Mouse (Mus musculus): ENCODE data around the gene Strip2. TPM values are rescaled to one million over a fixed set of nuclear protein-coding genes. Genes with fewer than 3 reads are reported as not detected.

Gene Strip2
- polyA plus RNA-seq, 1 experiment from 2014 or later = 0.64 TPM

- Histone ChIP-seq H3K9me3 (ENCODE audit: control insufficient read depth, low read length) (no peaks in the 10 kb centered on the region), H3K4me3 (ENCODE audit: low read depth, low read length) (no peak overlapping the region), H3K9ac (ENCODE audit: low read length) (no peak overlapping the region), H3K4me1 (ENCODE audit: control insufficient read depth, insufficient read depth, low read length) (no peaks in the 10 kb centered on the region), H3K27me3 (ENCODE audit: control insufficient read depth, insufficient read depth, low read length) (no peaks in the 10 kb centered on the region), H3K27ac (ENCODE audit: low read depth, low read length) (no peak overlapping the region), H3K36me3 (ENCODE audit: control insufficient read depth, insufficient read depth, low read length) (no peaks in the 10 kb centered on the region), H3K4me2 (ENCODE audit: low read depth) (no peak overlapping the region)
- 76% methylated on average over 4 of the region's 4 CpGs for WGBS
- DNase-seq (ENCODE audit: low spot score) (no peak), ATAC-seq (ENCODE audit: insufficient read depth, low FRiP score, low TSS enrichment) (no peak)
These were observed 82.0 kb downstream of the Strip2 start for GRCm38 (mm10) chr6:29998771-29999170.

GRCm38 (mm10) chr6:30002628-30003027 lies 85.8 kb downstream of the Strip2 start:
- Histone ChIP-seq H3K27ac (ENCODE audit: low read depth, low read length) (no peak overlapping the region), H3K4me3 (ENCODE audit: low read depth, low read length) (no peak overlapping the region), H3K36me3 (ENCODE audit: control insufficient read depth, insufficient read depth, low read length) (no peaks in the 10 kb centered on the region), H3K27me3 (ENCODE audit: control insufficient read depth, insufficient read depth, low read length) (no peaks in the 10 kb centered on the region), H3K4me1 (ENCODE audit: control insufficient read depth, insufficient read depth, low read length) (no peaks in the 10 kb centered on the region), H3K9me3 (ENCODE audit: control insufficient read depth, low read length) (no peaks in the 10 kb centered on the region), H3K4me2 (ENCODE audit: low read depth) (no peak overlapping the region), H3K9ac (ENCODE audit: low read length) (no peak overlapping the region)
- 81% methylated on average over 9 of the region's 9 CpGs for WGBS
- ATAC-seq (ENCODE audit: insufficient read depth, low FRiP score, low TSS enrichment) (no peak), DNase-seq (ENCODE audit: low spot score) (no peak)

- Histone ChIP-seq H3K9me3 (ENCODE audit: control insufficient read depth, low read length) (no peaks in the 10 kb centered on the region), H3K4me1 (ENCODE audit: control insufficient read depth, insufficient read depth, low read length) (no peaks in the 10 kb centered on the region), H3K27ac (ENCODE audit: low read depth, low read length) (no peak overlapping the region), H3K36me3 (ENCODE audit: control insufficient read depth, insufficient read depth, low read length) (no peaks in the 10 kb centered on the region), H3K9ac (ENCODE audit: low read length) (no peak overlapping the region), H3K4me2 (ENCODE audit: low read depth) (no peak overlapping the region), H3K27me3 (ENCODE audit: control insufficient read depth, insufficient read depth, low read length) (no peaks in the 10 kb centered on the region), H3K4me3 (ENCODE audit: low read depth, low read length) (no peak overlapping the region)
- WGBS = 88% methylated on average over 1 of the region's 1 CpGs
- no peak for ATAC-seq (ENCODE audit: insufficient read depth, low FRiP score, low TSS enrichment)
- DNase-seq (ENCODE audit: low spot score) = no peak
These were observed 89.0 kb downstream of the Strip2 start for GRCm38 (mm10) chr6:30005851-30006250.

GRCm38 (mm10) chr6:30009204-30009603 lies 92.4 kb downstream of the Strip2 start:
- no peaks in the 10 kb centered on the region for H3K4me1 ChIP-seq (ENCODE audit: control insufficient read depth, insufficient read depth, low read length)
- H3K9ac ChIP-seq (ENCODE audit: low read length) = no peak overlapping the region
- WGBS = 87% methylated on average over 7 of the region's 7 CpGs
- no peaks in the 10 kb centered on the region for H3K36me3 ChIP-seq (ENCODE audit: control insufficient read depth, insufficient read depth, low read length)
- ATAC-seq (ENCODE audit: insufficient read depth, low FRiP score, low TSS enrichment) (no peak), DNase-seq (ENCODE audit: low spot score) (no peak)
- no peak overlapping the region for H3K27ac ChIP-seq (ENCODE audit: low read depth, low read length)
- H3K27me3 ChIP-seq (ENCODE audit: control insufficient read depth, insufficient read depth, low read length) = no peaks in the 10 kb centered on the region
- H3K4me2 ChIP-seq (ENCODE audit: low read depth) = no peak overlapping the region
- H3K9me3 ChIP-seq (ENCODE audit: control insufficient read depth, low read length) = no peaks in the 10 kb centered on the region
- H3K4me3 ChIP-seq (ENCODE audit: low read depth, low read length) = no peak overlapping the region

Small RNAs within 50 kb of the gene (microRNA-seq; reads per million reads assigned to microRNA genes)
- not detected for gene Gm23049

Other genes with a start within 250 kb of the Strip2 start
- gene Tspan33, start 222.8 kb upstream of the Strip2 start, polyA plus RNA-seq (2014; fragmentation: Nextera tagmentation; extraction: Ambion mirVana) = 5.0 and 5.2 TPM in 2 replicates
- 46.9 and 49.6 TPM in 2 replicates for gene Smo, start 181.5 kb upstream of the Strip2 start, polyA plus RNA-seq (2014; fragmentation: Nextera tagmentation; extraction: Ambion mirVana)
- 11.8 and 12.3 TPM in 2 replicates for gene Ahcyl2, start 149.0 kb upstream of the Strip2 start, polyA plus RNA-seq (2014; fragmentation: Nextera tagmentation; extraction: Ambion mirVana)
- gene Nrf1, start 131.0 kb downstream of the Strip2 start, polyA plus RNA-seq (2014; fragmentation: Nextera tagmentation; extraction: Ambion mirVana) = 74.3 and 77.7 TPM in 2 replicates